8 mouse cellular contexts compared by ENCODE assay signal in genomic region chr9:102834742-102835591, GRCm38 (mm10). TPM values are rescaled to one million over a fixed set of nuclear protein-coding genes. Genes with fewer than 3 reads are reported as not detected.
DNase-seq lines count a peak whose midpoint lies in the region; ATAC-seq and TF ChIP-seq lines count a peak whose summit lies in the region.

Ryk (plus strand) TSS chr9:102834917.

- in situ Hi-C loops in Patski (cut with MboI; ENCODE audit: low pct_unique_long_range_greater_than_20kb): no loop called here

- peak within 1 kb of the TSS; percentile 89 for H3K27ac ChIP-seq in lung, embryonic 15.5 days

- WGBS in lung, embryonic 15.5 days: under 1% methylated on average over 87 of the region's 119 CpGs

- DNase-seq in Patski (ENCODE audit: low read depth, low spot score): no peak
- DNase-seq in cerebellum, adult 8-10 months: peak; percentile 83
- DNase-seq in frontal cortex, adult 2 months (ENCODE audit: extremely low spot score in 1 of 2, low spot score in 1 of 2): peak; percentile 36 to 81
- peak; percentile 77 for DNase-seq in layer of hippocampus, adult 9-11 months
- DNase-seq in retina, embryonic 14.5 days (ENCODE audit: low spot score): peak; percentile 84
- DNase-seq in urinary bladder, adult 2 months (ENCODE audit: low spot score): peak; percentile 74

- H3K4me2 ChIP-seq in lung, embryonic 15.5 days: peak within 1 kb of the TSS; percentile 60

- no peaks in the 10 kb centered on the region for H3K9me3 ChIP-seq in lung, embryonic 15.5 days

- POLR2A ChIA-PET in Patski (lab: Charles Lee): interaction anchor here (0.6 to 2.6 kb wide), 4 partner anchors 8 to 112 kb away, joined by 3 to 11 read pairs (median 5); no protein-coding TSS in a partner anchor

- no peaks in the 10 kb centered on the region for H3K27me3 ChIP-seq in Patski
- H3K27me3 ChIP-seq in lung, embryonic 15.5 days: no peaks in the 10 kb centered on the region

- TF ChIP-seq CTCF in Patski (IDR thresholded peaks at IDR 0.05): no peak

- H3K4me3 ChIP-seq in lung, embryonic 15.5 days: peak within 1 kb of the TSS; percentile 62

- H3K9ac ChIP-seq in lung, embryonic 15.5 days: peak within 1 kb of the TSS; percentile 80

- H3K4me1 ChIP-seq in lung, embryonic 15.5 days: peaks cover 30% of the 10 kb centered on the region

- ATAC-seq in Patski: peak; percentile 68
- peak; percentile 43 to 54; a peak in 3 of 4 replicates for ATAC-seq in hematopoietic stem cell, adult 5-6 weeks (replicated peaks in 1 of 2; ENCODE audit: insufficient read depth in 1 of 2, low FRiP score in 2 of 2, low TSS enrichment in 1 of 2, low read depth in 1 of 2, poor library complexity in 2 of 2, severe bottlenecking in 2 of 2)
- ATAC-seq in lung, embryonic 15.5 days (ENCODE audit: borderline replicate concordance, extremely low read depth, low FRiP score, low TSS enrichment): peak; percentile 83

- CTCF ChIA-PET in Patski (lab: Charles Lee): no interaction called here

- H3K36me3 ChIP-seq in lung, embryonic 15.5 days: no peaks in the 10 kb centered on the region

RNA-seq across cellular contexts. Expression of gene Ryk, which starts in this region (rescaled TPM):
- 141 TPM for polyA plus RNA-seq in Patski (2021)
- 36.9 and 38.6 TPM in 2 replicates for polyA plus RNA-seq in frontal cortex, adult 2 months (2012; rRNA removed)
- total RNA-seq in hematopoietic stem cell, adult 5-6 weeks (2017): 7.3 and 7.5 TPM in 2 replicates
- 23.4 and 25.6 TPM in 2 replicates for polyA plus RNA-seq in lung, embryonic 15.5 days (2015; fragmentation: Nextera tagmentation; extraction: Ambion mirVana)
- polyA plus RNA-seq in urinary bladder, adult 2 months (2012; rRNA removed): 69.2 and 78.7 TPM in 2 replicates
